Mouse (Mus musculus) monocyte, adult 5-6 weeks (primary cell): Measurements from ENCODE around the gene Dapk2. TPM values are rescaled to one million over a fixed set of nuclear protein-coding genes. Genes with fewer than 3 reads are reported as not detected.

Source experiments
- ATAC-seq: fragments of 153-309, 156-312 bp; replicated peaks from 2 replicates; pipeline ENCODE4 v1.8.0; 2017; ENCODE audit warnings: mild to moderate bottlenecking; ENCODE audit not compliant: low TSS enrichment, insufficient number of reproducible peaks, severe bottlenecking, poor library complexity, low FRiP score
- total RNA-seq: library from RNA; stranded (forward); fragments of 200-1000, 200-491, 200-594 nt; gene quantifications from 3 replicates; pipeline ENCODE4 v1.2.3, GENCODE M21; 2017

Dapk2 gene
- total RNA-seq, 1 experiment from 2014 or later, result 15.3 TPM

- ATAC-seq, result no peak
These were observed 93.2 kb downstream of the Dapk2 start for GRCm38 (mm10) chr9:66251159-66251691.

DNA sequence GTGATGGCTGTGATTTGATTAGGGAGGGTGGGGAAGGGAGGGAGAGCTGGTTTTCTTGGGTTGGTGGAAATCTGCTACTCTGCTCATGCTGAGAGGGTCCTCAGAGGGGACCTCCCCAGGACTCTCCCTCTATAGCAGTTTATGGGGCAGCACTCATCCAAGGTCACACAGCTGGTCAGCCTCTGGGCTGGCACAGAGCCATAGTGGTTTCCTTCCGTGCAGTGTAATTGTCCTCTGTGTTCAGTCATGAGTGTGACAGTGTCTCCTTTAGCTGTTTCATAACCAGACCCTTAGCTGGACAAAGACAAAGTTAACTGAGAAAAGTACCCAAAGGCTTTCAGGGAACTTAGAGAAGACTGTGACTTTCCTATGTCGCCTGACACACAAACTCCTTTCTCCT lies 103.7 kb downstream of the Dapk2 start:
- no peak for ATAC-seq

DNA sequence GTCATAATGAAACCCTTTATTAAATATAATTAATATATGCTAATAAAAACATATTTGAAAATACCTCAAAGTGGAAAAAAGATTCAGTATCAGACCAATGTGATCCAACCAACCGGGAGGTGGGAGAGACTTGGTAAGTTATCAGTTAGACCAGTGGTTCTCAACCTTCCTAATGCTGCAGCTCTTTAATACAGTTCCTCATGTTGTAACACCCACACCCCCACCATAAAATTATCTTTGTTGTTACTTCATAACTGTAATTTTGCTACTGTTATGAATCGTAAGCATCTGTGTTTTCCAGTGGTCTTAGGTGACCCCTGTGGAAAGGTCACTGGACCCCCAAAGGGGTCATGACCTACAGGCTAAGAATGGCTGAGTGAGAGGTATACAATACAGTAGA lies 105.7 kb downstream of the Dapk2 start:
- ATAC-seq, result no peak

- no peak for ATAC-seq
These were observed 107.6 kb downstream of the Dapk2 start for GRCm38 (mm10) chr9:66265645-66266044.

DNA sequence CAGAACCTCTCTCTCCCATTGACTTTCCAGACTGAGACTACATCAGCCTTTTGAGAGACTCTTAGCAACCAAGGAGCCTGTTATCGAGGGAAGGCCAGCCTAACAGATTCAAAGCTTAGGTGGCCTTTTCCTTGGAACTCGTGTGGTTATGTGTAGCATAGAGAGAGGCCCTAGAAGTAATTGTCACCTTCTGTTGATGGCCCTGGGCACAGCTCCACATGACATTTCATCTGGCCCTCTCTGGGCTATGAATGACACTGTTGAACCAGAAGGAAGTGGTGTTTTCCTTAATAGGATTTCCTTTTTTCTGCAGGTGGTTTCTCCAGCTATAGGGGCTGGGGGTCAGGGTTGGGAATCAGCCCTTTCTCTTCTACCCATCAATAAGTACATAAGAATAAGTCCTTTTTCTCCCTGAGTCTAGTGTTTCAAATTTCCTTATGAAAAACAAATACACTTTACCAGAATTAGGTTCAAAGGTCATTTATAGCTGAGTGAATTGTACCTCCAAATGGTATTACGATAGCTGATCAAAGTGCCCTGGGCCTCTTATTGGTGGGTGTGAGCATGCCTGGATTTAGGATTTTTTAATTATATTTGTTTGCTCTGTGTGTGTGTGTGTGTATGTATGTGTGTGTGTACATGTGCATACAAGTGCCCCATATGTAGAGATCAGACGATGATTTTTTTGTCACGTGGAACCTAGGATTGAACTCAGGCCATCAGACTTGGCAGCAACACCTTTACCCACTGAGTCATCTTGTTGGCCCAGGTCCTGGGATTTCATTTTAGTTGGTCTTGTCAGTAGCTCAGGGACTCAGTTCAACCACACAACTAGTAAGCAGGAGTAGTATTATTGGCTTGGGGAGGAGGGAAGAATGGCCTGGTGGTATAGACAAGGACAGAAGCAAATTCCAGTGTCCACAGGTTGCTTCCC lies 108.5 kb downstream of the Dapk2 start:
- no peak for ATAC-seq

- ATAC-seq, result no peak
These were observed 110.8 kb downstream of the Dapk2 start for GRCm38 (mm10) chr9:66268804-66269203.

DNA sequence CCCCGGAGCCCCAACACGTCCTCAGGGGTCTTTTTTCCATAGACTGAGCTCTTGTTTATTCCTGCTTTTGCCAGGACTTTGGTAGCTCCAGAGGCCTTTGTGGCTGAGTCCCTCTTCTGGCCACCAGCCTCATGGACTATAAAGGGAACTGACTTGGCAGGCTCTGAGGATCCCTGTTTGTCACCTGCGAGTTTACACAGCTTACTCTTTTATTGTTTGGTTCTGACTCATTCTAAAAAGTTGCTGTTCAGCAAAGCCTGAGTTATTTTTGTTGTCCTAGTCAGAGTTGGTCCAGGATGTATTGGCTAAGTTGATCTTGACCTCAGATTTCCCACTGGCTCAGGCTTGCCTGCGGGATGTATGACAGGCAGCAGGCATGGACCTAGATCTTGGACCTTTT lies 112.0 kb downstream of the Dapk2 start:
- ATAC-seq, result no peak

DNA sequence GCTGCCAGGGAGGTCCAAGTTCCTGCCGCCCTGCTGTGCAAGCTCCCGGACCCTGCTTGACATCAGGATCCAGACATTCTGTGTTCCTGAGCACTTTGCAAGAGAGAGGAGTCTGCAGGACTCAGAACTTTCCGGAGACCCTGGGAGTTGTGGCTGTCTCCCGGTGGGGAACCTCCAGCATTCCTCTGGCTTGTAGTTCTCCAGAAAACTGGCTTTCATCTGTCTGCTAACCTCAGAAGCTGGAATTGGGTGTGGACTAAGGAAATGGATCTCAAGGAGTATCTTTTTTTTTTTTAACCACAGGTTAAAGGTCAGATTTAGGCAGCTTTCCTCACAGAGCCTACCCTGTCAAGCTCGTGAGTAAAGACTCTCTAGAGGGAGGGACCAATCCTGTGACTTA lies 113.7 kb downstream of the Dapk2 start:
- ATAC-seq, result no peak

GRCm38 (mm10) chr9:66273632-66274031 lies 115.6 kb downstream of the Dapk2 start:
- ATAC-seq, result no peak

DNA sequence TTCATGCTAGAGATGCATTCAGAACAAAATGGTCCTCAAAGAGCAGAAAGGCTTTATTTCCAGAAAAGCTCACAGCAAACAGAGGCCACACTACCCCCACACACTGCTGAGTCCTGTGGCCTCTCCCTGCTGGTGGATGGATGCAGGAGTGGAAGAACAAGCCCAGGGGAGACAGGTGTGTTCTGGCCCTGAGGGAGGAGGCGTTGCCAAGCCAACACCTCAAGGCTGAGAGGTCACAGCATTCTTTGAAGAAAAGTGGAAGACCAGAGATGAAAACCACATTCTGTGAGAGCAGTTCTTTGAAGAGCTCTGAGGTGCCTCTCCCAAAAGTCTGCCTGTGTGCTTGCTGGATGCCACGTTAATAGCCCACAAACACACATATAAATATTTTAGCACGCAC lies 116.6 kb downstream of the Dapk2 start:
- no peak for ATAC-seq

- ATAC-seq, result no peak
These were observed 117.4 kb downstream of the Dapk2 start for GRCm38 (mm10) chr9:66275267-66275991.

DNA sequence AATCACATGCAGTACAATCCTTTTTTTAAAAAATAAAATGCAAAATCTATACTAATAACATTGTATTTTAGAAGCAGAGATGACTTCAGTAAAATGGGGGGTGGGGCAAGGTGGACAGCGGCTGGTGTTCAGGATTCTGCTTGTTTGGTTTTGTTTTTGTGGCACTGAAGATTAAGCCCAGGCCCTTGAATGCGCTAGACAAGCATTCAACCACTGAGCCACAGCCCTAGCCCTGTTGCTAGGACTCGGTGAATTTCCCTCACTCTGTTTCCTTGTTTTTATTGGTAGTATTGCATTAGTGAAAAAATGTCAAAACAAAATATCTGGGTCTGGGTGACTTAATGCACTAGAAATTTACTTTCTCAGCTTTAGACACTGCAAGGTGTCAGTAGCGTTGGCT lies 118.0 kb downstream of the Dapk2 start:
- no peak for ATAC-seq

- ATAC-seq, result no peak
These were observed 118.8 kb downstream of the Dapk2 start for GRCm38 (mm10) chr9:66276697-66277385.

GRCm38 (mm10) chr9:66279647-66280046 lies 121.6 kb downstream of the Dapk2 start:
- ATAC-seq, result no peak

GRCm38 (mm10) chr9:66280496-66280895 lies 122.5 kb downstream of the Dapk2 start:
- no peak; the same call in 1 of the 2 replicates for ATAC-seq

DNA sequence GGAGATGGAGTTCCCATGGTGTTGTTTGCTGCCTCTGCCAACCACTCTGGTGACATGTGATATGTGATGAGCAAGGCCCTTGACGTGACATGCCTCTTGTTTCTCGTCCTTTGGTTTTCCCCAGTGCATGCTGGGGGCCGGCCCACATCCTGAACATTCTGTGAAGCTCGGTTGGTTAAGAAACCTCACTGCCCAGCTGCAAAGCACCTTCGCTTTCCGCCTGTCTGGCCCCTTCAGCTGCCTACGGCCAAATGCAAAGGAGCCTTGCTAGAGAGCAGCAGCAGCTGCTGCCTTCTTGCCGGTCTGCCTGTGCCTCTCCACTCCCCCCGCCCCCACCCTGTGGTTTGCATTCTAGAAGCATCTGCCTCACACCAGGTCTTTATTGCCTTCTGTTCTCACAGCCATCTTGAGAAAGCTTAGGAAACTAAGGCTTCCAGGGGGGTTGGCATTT lies 123.5 kb downstream of the Dapk2 start:
- peak; percentile 38; the same call in 1 of the 2 replicates for ATAC-seq

GRCm38 (mm10) chr9:66282582-66282981 lies 124.6 kb downstream of the Dapk2 start:
- ATAC-seq, result no peak

GRCm38 (mm10) chr9:66283565-66284203 lies 125.7 kb downstream of the Dapk2 start:
- peak; percentile 63 for ATAC-seq
